Mouse (Mus musculus): Measurements from ENCODE around the gene Spata32.

Spata32 gene

DNA sequence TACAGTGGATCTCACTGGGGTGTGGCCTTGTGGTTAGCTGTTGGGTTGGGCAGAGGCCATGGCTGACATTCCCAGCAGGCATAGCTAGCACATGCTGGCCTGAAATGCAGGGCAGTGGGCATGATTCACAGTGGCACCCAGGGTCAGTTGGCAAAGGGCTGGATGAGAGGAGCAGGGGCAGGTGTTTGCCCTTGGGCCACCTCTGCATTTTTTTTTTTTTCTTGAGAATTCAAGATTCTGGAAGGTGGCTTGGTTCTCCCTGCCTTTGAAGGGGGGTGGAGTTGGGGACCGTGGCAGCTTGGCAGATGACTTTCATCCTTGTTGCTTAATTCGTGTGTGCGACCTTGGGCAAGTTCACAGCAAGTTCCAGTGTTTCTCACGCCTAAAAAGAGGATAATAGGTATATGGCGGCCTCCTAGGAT is 43.8 kb downstream of the Spata32 start:
- DNase-seq (ENCODE audit: low spot score in 2 of 2): no peak

DNA sequence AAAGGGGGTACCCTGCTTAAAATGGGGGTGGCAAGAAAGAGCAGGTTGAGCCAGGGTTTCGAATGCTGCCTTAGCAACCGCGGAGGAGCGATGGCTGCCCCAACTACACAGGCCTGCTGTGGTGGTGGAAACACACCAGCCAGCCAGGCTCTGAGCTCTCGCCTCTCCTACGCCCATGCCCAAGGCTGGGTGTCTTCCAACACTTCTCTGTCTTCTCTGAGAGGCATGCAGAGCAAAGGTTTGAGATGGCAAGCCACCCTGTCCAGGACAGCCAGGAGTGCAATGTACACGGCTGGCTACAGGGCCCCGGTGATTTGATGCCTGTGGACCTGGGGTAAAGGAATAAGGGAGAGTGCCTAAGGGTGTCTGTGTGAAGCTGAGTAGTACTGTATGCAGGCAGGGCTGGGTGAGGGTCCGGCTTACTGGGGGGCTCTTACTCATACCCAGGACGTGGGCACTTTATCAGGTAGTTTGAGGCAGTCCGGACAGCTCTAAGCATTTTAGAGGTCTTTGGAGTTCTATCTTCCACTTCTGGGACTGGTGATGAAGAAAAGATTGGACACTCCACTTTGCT is 44.4 kb downstream of the Spata32 start:
- no peak for DNase-seq (ENCODE audit: low spot score in 2 of 2)

DNA sequence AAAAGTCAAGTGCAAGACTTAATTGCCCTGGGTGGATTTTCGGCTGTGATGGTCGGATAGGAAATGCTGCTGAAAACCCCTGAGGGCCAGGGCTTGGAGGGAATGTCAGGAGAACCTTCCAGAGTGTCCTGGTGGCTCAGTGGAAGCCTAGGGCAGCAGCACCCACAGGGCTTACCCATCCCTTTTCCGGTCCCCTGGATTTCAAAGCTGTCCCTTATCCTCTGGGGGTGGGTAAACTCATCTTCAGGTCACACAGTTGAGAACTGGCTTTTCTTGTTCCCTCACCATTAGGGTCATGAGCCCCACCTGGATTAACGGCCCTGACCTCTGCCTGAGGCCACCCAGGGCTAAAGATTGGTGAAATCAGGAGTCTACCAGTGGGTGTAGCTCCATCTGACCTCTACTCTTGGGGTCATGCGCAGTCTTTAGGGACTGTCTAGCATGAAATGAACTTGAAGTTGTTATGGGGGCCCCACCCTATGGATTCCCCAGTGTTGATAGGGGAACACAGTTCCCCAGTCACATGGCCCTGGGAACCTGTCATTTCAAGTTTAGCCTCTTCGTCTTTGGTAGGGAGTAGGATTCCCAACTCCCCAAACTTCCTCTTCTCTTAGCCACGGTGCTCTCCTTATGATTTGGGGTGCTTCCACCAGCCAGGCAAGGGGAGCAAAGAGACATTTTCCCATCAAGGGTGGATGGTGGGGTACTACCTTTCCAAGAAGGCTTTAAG is 45.0 kb downstream of the Spata32 start:
- DNase-seq (ENCODE audit: low spot score in 2 of 2): no peak

DNA sequence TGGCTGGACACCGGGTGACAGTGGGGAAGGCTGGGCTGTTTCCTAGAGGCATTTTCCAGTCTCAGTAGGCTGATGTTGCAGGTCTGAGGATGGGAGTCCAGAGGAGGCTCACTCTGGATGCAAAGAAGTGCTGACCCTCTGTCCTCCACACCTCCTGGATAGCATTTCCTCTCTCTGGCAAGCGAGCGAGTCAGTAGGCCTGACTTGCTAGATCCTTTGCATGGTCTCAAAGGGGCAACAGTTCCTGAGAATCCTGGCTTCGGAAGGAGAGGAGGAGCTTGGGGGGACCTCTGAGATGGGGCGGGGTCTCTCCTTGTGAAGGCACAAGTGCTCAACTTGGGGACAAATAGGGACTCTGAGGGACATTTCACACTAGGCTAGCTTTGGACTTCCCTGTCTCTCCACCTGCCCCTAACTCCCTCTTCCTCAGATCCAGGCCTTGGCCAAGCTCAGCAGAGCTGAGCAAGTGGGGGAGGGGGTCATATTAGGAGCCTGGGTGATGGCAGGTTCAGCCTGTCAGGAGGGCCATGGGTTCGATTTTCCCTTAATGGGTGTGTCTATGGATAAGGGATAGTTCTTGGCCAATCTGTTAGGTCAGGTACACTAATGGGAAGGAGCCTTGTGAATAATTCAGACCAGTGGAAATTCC is 45.7 kb downstream of the Spata32 start:
- no peak for DNase-seq (ENCODE audit: low spot score in 2 of 2)

DNA sequence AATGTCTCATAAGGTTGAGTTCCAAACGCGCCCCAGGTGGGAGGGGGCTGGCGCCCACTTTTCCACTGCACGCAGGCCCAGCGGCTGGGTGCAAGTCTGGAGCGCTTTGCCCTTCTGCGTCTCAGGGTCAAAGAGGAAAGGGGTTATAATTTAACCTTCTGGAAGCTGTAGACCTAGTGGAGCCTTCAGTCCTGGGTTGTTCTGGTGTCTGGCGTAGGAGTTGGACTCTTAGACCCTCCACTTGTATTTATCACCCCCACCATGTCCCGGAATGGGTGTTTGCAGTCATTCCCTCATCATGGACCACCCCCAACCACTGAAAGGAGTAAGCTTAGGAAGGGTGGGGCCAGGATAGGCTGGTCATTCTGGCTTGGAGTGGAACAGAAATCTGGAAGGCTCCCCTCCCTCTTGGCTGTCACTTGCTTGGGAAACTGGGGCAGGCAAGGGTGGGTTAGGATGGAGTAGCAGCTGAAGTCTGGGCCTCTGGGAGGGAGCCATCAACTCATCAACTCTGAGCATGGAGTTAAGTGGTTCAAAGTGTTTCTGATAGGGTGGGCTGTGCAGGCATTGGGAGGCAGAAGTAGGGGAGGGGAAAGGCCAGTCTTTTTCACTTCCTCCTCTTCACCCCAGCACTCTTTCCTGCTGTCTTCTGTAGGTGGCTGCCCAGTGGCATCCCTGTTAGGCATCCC is 46.4 kb downstream of the Spata32 start:
- no peak for DNase-seq (ENCODE audit: low spot score in 2 of 2)

DNA sequence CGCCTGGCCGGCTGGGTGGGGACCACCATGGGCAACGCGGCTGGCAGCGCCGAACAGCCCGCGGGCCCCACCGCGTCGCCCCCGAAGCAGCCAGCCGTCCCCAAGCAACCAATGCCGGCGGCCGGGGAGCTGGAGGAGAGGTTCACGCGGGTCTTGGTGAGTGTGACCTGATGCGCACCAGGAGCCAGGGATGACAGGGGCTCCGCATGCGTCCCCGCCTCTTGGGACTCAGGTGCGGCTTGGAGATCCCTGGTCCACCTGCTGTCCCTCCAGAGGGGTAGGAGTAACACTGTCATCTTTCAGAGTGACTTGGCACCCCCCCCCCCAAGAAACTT is 47.0 kb downstream of the Spata32 start:
- DNase-seq (ENCODE audit: low spot score in 2 of 2): no peak

DNA sequence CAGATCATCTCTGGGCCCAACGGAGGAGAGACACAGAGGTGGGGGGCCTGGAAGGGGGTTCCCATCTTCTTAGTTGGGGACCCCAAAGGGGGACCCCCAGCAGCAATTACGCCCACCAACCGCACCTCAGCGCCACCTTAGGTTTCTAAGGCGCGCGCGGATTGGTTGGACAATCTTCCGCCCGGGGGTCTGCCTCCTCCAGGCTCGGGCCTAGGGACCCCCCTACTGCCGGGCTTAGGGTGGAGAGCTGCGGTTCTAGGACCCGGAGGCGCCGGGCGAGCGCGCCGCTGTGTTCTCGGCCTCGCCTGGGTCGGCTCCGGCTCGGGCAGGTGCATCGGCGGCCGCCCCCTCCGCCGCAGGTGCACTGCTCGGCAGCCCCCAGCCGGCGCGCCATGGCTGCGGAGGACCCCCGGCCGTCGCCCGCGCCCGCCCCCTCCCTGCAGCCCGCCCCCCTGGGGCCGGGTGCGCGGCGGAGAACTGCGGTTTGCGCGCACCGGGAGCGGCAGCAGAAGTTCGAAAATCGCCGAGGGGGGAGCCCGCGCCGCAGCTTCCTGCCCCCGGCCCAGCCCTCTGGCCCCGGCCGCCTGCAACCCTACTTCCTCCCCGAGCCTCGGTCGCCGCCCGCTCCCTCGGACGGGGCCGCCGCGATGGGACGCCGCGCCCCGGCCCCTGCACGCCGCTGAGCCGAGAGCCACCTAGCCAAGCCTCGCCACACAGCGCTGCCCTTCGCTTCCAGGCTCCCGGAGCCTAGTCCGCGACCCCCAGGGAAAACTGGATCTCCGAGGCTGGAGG is 47.5 kb downstream of the Spata32 start, which contains the start of gene Fmnl1:
Gene Fmnl1 (plus strand): TSS at position 614 of the 792 bp plus-strand sequence.
- DNase-seq (ENCODE audit: low spot score in 2 of 2): peak in 1 of 2 experiments; percentile 59

DNA sequence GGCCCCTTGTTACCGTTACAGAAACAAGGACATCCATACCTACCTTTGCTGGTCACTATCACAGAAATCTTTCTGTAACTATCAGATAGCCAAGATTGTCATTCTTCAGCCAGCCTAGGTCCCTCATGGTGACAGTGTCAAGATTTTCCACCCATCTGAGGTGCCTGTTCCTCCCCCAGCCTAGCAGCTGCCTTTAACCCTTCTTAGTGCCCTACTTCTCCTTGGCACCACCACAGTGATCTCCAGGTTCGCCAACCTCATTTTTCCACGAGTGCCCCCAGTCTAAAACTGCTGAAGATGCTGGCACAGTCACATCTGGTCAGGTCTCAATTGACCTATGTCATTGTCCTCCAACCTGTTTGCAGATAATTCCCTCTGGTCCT is 48.1 kb downstream of the Spata32 start:
- DNase-seq (ENCODE audit: low spot score in 2 of 2): no peak

DNA sequence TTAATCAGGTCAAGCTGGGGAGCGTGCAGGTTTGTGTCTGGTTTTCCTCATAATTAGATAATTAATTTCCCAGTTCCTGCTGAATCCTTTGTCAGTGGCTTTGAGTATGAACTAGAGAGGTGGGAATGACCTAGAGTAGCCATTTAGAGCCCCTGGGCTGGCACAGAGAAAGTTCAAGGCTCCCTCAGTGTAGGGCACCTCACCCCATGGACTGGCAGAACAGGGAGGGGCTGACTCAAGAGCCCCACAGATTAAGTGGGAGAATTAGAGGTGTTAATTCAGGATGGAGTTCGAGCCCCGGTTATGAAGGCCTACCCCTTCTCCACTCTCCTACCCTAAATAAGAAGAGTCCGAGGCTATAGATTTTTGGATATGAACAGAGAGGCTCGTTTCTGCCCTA is 48.6 kb downstream of the Spata32 start:
- no peak for DNase-seq (ENCODE audit: low spot score in 2 of 2)

DNA sequence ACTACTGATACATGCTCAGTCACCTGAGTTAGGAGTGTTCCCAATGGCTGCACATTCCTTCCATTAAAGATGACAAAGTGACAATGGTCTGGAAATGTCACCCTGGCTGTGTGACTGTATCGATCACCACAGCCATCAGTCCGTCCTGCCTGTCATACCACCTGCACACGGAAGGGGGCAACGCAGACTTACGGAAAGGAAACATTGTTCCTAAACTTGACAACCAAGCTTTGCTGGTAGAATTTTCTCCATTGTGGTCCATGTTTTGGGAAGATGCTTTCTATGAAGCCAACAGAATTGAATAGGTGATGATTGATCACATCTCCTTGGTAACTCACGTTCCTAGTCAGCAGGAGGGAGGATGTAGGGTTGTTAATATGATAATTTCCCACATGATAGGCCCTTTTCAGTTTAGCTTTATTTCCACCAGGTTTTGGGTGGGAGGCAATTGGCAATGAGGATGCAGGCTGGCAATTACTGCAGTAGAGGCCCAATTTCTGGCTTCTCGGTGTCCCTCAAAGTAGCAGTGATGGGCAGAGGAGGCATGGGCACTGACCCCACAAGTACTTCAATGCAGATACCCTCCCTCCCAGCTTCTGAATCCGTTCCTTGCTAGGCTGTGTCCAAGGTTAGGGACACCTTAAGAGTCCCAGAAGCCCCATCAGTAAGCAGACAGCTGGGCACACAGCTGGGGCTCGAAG is 49.4 kb downstream of the Spata32 start:
- DNase-seq (ENCODE audit: low spot score in 2 of 2): peak in 1 of 2 experiments; percentile 62

DNA sequence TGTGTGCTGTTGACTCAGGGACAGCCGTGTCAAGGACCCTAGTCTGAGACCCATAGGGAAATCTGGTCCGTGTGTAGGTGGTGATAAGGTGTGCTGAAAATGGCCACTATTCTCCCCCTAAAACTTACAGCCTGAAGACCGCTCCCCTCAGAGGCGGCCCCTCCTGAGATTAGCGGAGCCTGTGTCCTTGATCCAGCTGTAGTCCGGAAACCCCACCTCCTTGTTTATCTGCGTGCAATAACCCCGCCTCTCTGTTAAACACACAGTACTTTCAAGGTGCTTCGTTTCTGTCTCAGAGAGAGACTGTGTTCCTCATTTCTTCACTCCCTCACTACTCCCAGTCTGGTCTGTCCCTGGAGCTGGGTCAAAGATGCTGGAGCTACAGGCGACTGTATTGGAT is 53.8 kb downstream of the Spata32 start:
- no peak for DNase-seq (ENCODE audit: low spot score in 2 of 2)

DNA sequence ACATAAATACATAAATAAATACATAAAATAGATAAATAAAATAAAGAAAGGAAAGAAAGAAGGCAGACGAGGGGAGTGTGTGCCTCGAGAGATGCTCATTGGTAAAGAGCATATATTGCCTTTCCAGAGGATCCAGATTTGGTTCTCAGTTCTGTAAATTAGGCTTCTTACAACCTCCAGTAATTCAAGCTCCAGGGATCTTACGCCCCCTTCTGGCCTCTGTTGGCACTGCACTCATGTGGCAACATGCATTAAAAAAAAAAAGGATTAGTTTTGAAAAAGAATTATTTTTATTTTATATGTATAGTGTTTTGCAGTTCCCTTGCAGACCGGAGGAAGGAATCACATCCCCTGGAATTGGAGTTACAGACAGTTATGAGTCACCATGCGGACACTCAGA is 56.1 kb downstream of the Spata32 start:
- no peak for DNase-seq (ENCODE audit: low spot score in 2 of 2)

DNA sequence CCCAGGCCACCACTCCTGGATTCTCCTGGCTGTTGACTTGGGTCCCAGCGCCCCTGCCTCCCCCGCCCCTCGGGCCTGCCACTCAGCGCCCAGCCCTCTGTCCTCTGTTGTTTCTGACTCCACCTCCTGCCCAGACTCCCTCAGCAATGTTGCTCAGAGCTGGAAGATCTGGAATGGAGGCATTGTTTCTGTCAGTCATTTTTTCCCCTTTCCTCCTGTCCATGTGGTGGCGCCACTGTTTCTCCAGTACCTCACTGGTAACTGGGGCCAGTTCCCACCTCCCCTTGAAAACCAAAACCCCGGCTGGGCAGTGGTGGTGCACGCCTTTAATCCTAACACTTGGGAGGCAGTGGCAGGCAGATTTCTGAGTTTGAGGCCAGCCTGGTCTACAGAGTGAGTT is 56.8 kb downstream of the Spata32 start:
- DNase-seq (ENCODE audit: low spot score in 2 of 2): no peak

DNA sequence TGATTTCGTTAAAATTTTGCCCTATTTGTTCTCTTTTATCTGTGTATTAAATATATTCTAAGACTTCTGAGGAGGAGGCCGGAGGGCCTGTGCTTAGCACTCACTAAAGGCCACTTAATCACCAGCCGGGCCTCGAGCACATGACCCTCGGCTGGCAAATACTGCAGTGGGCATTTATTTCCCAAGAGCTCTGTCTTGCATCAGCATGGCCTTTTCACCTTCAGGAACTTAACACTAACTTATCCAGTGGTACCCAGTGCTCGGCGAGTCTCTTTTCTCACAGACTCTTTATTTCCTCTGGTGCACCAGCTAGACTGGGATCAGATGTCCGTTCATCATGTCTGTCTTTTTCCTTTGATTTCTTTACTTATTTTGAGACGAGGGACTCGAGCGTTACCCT is 57.5 kb downstream of the Spata32 start:
- no peak for DNase-seq (ENCODE audit: low spot score in 2 of 2)

DNA sequence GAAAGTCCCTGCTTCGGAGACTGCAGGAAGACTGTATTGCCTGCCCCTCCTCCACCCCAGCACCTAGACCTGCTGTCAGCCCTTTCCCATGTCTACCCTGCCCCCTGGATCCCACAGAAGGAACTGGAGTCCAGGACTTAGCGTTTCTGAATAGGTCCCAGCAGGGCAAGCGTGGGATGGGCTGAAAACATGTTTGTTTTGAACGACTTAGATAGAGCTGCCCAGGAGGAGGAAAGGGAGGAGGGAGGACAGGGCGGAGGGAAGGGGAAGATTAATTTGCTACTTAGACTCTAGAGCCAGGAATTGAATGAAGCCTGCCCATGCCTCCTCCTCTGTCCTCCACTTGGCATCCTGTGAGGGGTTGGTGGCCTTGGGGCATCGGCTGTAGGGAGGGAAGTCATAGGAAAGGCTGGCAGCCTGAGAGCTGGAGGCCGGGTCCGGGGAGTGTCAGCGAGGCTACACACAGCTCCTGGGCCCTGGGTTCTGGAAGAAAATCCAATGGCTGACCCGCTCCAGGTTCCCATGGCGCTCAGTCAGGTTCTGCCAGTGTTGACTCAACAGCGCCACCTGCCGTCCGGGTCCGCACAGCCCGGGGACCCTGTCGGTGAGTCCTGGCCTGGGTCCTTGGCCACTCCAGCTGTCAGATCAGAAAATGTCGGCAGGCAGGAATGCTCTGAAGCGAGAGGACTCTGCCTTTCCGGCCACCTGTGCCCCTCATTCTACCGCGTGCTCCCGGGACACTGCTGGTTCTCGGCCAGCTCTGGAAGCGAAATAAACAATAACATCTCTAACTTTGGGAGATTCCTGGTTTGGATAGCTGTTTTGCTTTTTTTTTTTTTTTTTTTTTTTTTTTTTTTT is 59.4 kb downstream of the Spata32 start:
- DNase-seq (ENCODE audit: low spot score in 2 of 2): peak; percentile 79 to 88

All from frontal cortex, postnatal 10 days (tissue).